Mouse (Mus musculus): ENCODE results near the gene Arhgap18.

GRCm38 (mm10) chr10:26863982-26864381, 110.8 kb downstream of the Arhgap18 start:
- TF ChIP-seq CTCF (IDR thresholded peaks at IDR 0.05; ENCODE audit: low read depth, low read length) (no peak), POLR2A (IDR thresholded peaks at IDR 0.05; ENCODE audit: borderline replicate concordance, low read depth, low read length) (no peak)

All from bone marrow macrophage, adult 2 months (primary cell).